Mouse (Mus musculus) midbrain, embryonic 12.5 days (tissue): ENCODE data around the gene Hid1. TPM values are rescaled to one million over a fixed set of nuclear protein-coding genes. Genes with fewer than 3 reads are reported as not detected.

Experiments
- ATAC-seq: fragments of 200-750 bp; cut with Nextera tagmentation; 2 replicates; pipeline ENCODE4 v1.8.0; 2017; ENCODE audit warnings: low read depth, moderate TSS enrichment, moderate library complexity; ENCODE audit not compliant: low FRiP score
- H3K27ac ChIP-seq: fragments of 300-500 bp; sonication (generic); replicated peaks from 2 replicates; pipeline ENCODE4 v1.5.1; 2016; ENCODE audit warnings: mild to moderate bottlenecking
- H3K27me3 ChIP-seq: fragments of 300-500 bp; sonication (generic); 2 replicates; pipeline ENCODE4 v1.6.1; 2016; ENCODE audit warnings: mild to moderate bottlenecking
- H3K36me3 ChIP-seq: fragments of 300-500 bp; sonication (generic); 2 replicates; pipeline ENCODE4 v1.6.1; 2016
- H3K4me1 ChIP-seq: fragments of 300-500 bp; sonication (generic); 2 replicates; pipeline ENCODE4 v1.6.1; 2016
- H3K4me2 ChIP-seq: fragments of 300-500 bp; sonication (generic); replicated peaks from 2 replicates; pipeline ENCODE4 v1.6.1; 2016; ENCODE audit warnings: mild to moderate bottlenecking, moderate library complexity
- H3K4me3 ChIP-seq: fragments of 300-500 bp; sonication (generic); 2 replicates; pipeline ENCODE4 v1.5.1; 2016; ENCODE audit warnings: mild to moderate bottlenecking
- H3K9ac ChIP-seq: fragments of 300-500 bp; sonication (generic); replicated peaks from 2 replicates; pipeline ENCODE4 v1.6.1; 2016; ENCODE audit warnings: mild to moderate bottlenecking, moderate library complexity
- H3K9me3 ChIP-seq: fragments of 300-500 bp; sonication (generic); 2 replicates; pipeline ENCODE4 v1.6.1; 2016; ENCODE audit warnings: mild to moderate bottlenecking
- WGBS: fragments of 180-500 bp; shearing (Covaris S2); methylation state at CpG from one replicate; pipeline ENCODE4 v1.1.7; 2016; 5-methylcytosine and 5-hydroxymethylcytosine counted together
- polyA plus RNA-seq: library from polyadenylated mRNA; unstranded; fragments of >200 nt; fragmentation: Nextera tagmentation; extraction: Ambion mirVana; gene quantifications from 2 replicates; pipeline ENCODE4 v1.2.1, GENCODE M21; 2016

The Hid1 gene
- polyA plus RNA-seq, 1 experiment from 2014 or later, result 32.9 TPM

DNA sequence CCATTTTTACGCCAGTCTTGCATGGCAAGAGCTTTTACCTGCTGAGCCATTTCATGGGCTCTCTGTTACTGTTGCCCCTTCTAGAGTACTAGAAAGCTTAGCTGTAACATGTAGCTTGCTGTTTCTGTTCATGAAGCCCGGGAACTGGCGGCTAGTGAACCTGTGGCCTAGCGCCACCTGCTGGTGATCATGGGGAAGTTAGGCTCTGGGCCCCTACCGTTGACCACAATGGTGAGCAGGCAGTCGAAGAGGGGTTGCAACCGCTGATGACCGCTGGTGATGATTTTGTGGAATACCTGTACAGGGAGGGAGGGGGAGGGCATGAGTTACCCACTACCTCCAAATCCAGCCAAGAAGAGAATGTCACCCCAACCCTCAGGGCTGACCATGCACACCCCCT is 13.4 kb downstream of the Hid1 start:
- 5% methylated on average over 8 of the region's 8 CpGs for WGBS
- peaks cover 6% of the 10 kb centered on the region; the same call in 1 of the 2 replicates for H3K4me1 ChIP-seq
- H3K36me3 ChIP-seq, result peaks cover 46% of the 10 kb centered on the region
- 0 out of 2 replicates have a peak, but pooled peaks have one; percentile 14 for ATAC-seq
- no peaks in the 10 kb centered on the region for H3K9me3 ChIP-seq
- H3K27ac ChIP-seq, result no peak overlapping the region
- no peak overlapping the region for H3K9ac ChIP-seq
- peaks cover 25% of the 10 kb centered on the region for H3K27me3 ChIP-seq
- H3K4me3 ChIP-seq, result no peak overlapping the region
- no peak overlapping the region for H3K4me2 ChIP-seq

- Histone ChIP-seq H3K9me3 (no peaks in the 10 kb centered on the region), H3K9ac (no peak overlapping the region), H3K36me3 (peaks cover 46% of the 10 kb centered on the region), H3K4me2 (no peak overlapping the region), H3K4me1 (no peaks in the 10 kb centered on the region), H3K4me3 (no peak overlapping the region), H3K27me3 (peaks cover 25% of the 10 kb centered on the region), H3K27ac (no peak overlapping the region)
- WGBS, result 93% methylated on average over 5 of the region's 5 CpGs
- ATAC-seq, result no peak
Measured at GRCm38 (mm10) chr11:115353375-115353774, 14.2 kb downstream of the Hid1 start.

DNA sequence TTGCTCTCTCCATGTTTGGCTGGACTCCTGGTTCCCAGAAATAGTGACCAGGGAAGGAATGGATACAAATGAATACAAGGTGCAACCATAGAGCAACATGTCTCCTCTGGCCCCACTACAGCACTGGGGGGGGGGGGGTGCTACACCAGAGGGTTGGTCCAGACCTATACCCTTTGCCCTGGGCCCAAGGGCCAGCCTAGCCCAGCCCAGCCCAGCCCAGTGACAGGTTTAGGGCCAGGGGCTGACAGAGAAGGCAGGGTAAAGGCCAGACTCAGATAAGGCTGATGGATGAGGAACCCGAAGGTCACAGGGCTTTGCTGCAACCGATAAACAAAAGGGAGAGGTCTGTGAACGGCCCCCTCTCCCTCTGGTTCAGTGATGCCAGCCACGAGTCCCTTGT is 17.6 kb downstream of the Hid1 start:
- no peak overlapping the region for H3K27ac ChIP-seq
- WGBS, result 82% methylated on average over 4 of the region's 4 CpGs
- no peak for ATAC-seq
- no peak overlapping the region for H3K4me3 ChIP-seq
- H3K36me3 ChIP-seq, result peaks cover 31% of the 10 kb centered on the region
- no peaks in the 10 kb centered on the region for H3K9me3 ChIP-seq
- H3K27me3 ChIP-seq, result peaks cover 19% of the 10 kb centered on the region
- H3K9ac ChIP-seq, result no peak overlapping the region
- H3K4me1 ChIP-seq, result no peaks in the 10 kb centered on the region; the same call in 1 of the 2 replicates
- no peak overlapping the region for H3K4me2 ChIP-seq

DNA sequence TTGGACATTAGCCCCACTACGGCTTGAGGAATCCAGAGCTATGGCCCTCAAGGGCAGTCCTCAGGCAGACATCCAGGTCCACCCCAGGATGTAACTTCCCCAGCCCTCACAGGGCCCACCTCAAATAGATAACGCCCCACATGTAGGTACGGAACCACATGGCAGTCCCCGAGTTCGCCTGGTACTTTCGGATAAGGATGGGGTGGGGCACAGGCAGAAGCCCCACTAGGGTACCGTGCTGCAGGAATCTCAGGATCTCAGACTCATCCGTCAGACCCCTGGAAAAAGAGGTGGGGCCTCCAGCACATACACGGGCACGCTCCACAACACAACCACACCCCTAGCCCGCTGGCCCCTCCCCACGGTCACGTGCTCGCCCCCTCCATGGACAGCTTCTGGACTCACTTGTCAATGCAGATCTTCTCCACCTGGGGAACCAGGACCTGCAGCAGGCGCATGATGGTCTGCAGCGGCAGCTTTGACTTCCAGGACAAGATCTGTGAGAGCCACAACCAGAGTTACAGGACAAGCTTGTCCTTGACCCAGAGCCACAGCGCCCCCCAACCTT is 18.8 kb downstream of the Hid1 start:
- Histone ChIP-seq H3K4me2 (no peak overlapping the region), H3K4me3 (no peak overlapping the region), H3K9me3 (no peaks in the 10 kb centered on the region), H3K4me1 (no peaks in the 10 kb centered on the region; the same call in 1 of the 2 replicates), H3K36me3 (peaks cover 31% of the 10 kb centered on the region), H3K9ac (no peak overlapping the region), H3K27ac (no peak overlapping the region), H3K27me3 (peaks cover 27% of the 10 kb centered on the region)
- ATAC-seq, result no peak
- 61% methylated on average over 17 of the region's 17 CpGs for WGBS

- Histone ChIP-seq H3K27me3 (peaks cover 41% of the 10 kb centered on the region), H3K9me3 (no peaks in the 10 kb centered on the region), H3K4me3 (no peak overlapping the region), H3K9ac (no peak overlapping the region), H3K4me2 (no peak overlapping the region), H3K36me3 (peaks cover 9% of the 10 kb centered on the region; the same call in 1 of the 2 replicates), H3K4me1 (no peaks in the 10 kb centered on the region; the same call in 1 of the 2 replicates), H3K27ac (no peak overlapping the region)
- 50% methylated on average over 7 of the region's 7 CpGs for WGBS
- ATAC-seq, result no peak
Measured at GRCm38 (mm10) chr11:115345515-115345914, 22.0 kb downstream of the Hid1 start.

DNA sequence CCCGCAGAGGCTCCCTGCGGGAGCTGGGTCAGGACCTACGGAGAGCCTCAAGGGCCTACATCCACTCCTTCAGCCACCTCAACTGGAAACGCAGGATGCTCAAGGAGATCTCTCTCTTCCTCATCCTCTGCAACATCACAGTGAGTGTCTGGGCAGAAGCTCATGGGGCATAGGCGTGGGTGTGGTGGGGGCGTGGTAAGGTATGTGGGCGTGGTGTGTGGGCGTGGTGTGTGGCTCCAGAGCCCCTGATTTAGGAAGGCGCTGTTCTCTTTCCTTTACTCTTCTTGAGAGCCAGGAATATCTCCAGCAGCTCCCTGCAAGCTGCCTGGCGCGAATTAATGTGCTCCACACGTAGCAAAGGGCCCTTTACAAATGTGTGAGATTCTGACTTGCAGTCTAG is 22.6 kb downstream of the Hid1 start:
- Histone ChIP-seq H3K4me1 (no peaks in the 10 kb centered on the region; the same call in 1 of the 2 replicates), H3K27me3 (peaks cover 47% of the 10 kb centered on the region), H3K27ac (no peak overlapping the region), H3K4me3 (no peak overlapping the region), H3K4me2 (no peak overlapping the region), H3K9ac (no peak overlapping the region), H3K36me3 (peaks cover 6% of the 10 kb centered on the region; the same call in 1 of the 2 replicates), H3K9me3 (no peaks in the 10 kb centered on the region)
- no peak for ATAC-seq
- WGBS, result 14% methylated on average over 12 of the region's 12 CpGs

DNA sequence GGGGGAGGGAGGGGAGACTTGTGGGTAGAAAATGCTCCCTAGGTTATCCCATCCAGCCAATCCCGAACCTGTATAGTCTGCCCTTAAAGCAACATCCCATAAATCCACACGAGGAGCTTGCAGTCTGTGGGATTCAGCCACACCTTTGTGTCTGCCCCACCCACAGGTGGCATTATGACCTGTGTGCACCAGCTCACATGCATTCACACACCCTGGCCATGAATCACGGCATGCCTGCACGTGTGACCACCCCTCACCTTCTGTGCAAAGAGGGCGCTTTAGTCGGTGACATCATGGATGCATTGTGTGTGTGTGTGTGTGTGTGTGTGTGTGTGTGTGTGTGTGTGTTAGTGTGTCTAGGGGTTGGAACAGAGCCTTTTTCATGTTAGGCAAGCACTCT is 25.7 kb downstream of the Hid1 start:
- no peak for ATAC-seq
- Histone ChIP-seq H3K4me3 (no peak overlapping the region), H3K27ac (no peak overlapping the region), H3K27me3 (peaks cover 53% of the 10 kb centered on the region), H3K36me3 (no peaks in the 10 kb centered on the region), H3K9ac (no peak overlapping the region), H3K4me1 (no peaks in the 10 kb centered on the region; the same call in 1 of the 2 replicates), H3K9me3 (no peaks in the 10 kb centered on the region), H3K4me2 (no peak overlapping the region)
- 77% methylated on average over 6 of the region's 6 CpGs for WGBS

DNA sequence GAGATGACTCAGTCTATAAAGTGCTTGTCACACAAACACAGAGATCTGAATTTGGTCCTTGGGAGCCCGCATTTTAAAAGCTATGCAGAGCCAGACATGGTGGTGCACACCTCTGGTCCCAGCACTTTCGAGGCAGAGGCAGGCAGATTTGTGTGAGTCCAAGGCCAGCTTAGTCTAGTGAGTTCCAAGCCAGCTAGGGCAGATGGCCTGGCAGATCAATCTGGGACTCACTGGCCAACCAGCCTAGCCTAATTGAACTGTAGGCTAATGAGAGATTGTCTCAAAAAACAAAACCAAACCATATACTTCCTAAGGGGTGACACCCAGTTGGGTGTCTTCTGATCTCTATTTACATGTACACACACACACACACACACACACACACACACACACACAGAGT is 26.3 kb downstream of the Hid1 start:
- Histone ChIP-seq H3K9me3 (no peaks in the 10 kb centered on the region), H3K36me3 (no peaks in the 10 kb centered on the region), H3K4me1 (no peaks in the 10 kb centered on the region; the same call in none of the 2 replicates), H3K27ac (no peak overlapping the region), H3K9ac (no peak overlapping the region), H3K4me3 (no peak overlapping the region), H3K27me3 (peaks cover 56% of the 10 kb centered on the region), H3K4me2 (no peak overlapping the region)
- 75% methylated on average over 2 of the region's 2 CpGs for WGBS
- no peak for ATAC-seq

- 81% methylated on average over 1 of the region's 1 CpGs for WGBS
- Histone ChIP-seq H3K4me2 (no peak overlapping the region), H3K27me3 (peaks cover 73% of the 10 kb centered on the region), H3K9ac (no peak overlapping the region), H3K27ac (no peak overlapping the region), H3K36me3 (no peaks in the 10 kb centered on the region), H3K4me1 (peaks cover 18% of the 10 kb centered on the region; the same call in 1 of the 2 replicates), H3K4me3 (no peak overlapping the region), H3K9me3 (no peaks in the 10 kb centered on the region)
- ATAC-seq, result no peak
Measured at GRCm38 (mm10) chr11:115337826-115338225, 29.7 kb downstream of the Hid1 start.

- Histone ChIP-seq H3K4me3 (no peak overlapping the region), H3K27ac (no peak overlapping the region), H3K9me3 (no peaks in the 10 kb centered on the region), H3K4me2 (no peak overlapping the region), H3K27me3 (peaks cover 78% of the 10 kb centered on the region), H3K9ac (no peak overlapping the region), H3K36me3 (no peaks in the 10 kb centered on the region), H3K4me1 (peaks cover 18% of the 10 kb centered on the region; the same call in 1 of the 2 replicates)
- no peak for ATAC-seq
- WGBS, result 68% methylated on average over 3 of the region's 3 CpGs
Measured at GRCm38 (mm10) chr11:115337350-115337749, 30.2 kb downstream of the Hid1 start.

DNA sequence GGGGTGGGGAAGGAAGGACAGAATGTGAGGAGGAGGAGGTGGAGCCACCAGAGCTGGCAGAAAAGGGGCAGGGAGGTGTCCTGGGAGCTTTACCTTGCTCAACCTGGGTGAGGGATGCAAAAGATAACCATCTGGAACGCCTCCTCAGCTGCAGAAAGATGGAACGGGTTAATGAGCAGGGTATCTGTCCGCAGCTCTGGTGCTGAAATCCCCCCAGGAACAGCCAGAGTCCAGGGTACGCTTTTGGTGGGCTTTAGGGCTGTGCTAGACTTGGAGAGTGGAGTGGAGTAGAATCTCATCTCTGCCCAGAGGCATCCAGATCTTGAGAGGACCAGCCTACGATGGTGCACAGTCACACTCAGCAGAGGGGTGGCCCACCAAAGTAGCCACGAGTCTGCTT is 31.4 kb downstream of the Hid1 start:
- Histone ChIP-seq H3K27me3 (peaks cover 85% of the 10 kb centered on the region), H3K9ac (no peak overlapping the region), H3K27ac (no peak overlapping the region), H3K4me1 (peaks cover 18% of the 10 kb centered on the region; the same call in 1 of the 2 replicates), H3K36me3 (no peaks in the 10 kb centered on the region), H3K4me2 (no peak overlapping the region), H3K9me3 (no peaks in the 10 kb centered on the region), H3K4me3 (no peak overlapping the region)
- 19% methylated on average over 6 of the region's 6 CpGs for WGBS
- ATAC-seq, result no peak

- ATAC-seq, result no peak
- Histone ChIP-seq H3K4me3 (no peak overlapping the region), H3K36me3 (no peaks in the 10 kb centered on the region), H3K9ac (0 out of 2 replicates have a peak overlapping the region, but pooled peaks have one; percentile 31), H3K27ac (no peak overlapping the region), H3K4me2 (0 out of 2 replicates have a peak overlapping the region, but pooled peaks have one; percentile 57), H3K27me3 (peaks cover 79% of the 10 kb centered on the region), H3K4me1 (peaks cover 18% of the 10 kb centered on the region; the same call in 1 of the 2 replicates), H3K9me3 (no peaks in the 10 kb centered on the region)
- 57% methylated on average over 12 of the region's 12 CpGs for WGBS
Measured at GRCm38 (mm10) chr11:115335223-115335622, 32.3 kb downstream of the Hid1 start.
